Mouse (Mus musculus): ENCODE results near the gene Gal3st2.
"Not testable (repeated sequence)": the region's sequence is repeated elsewhere in the genome, so short reads cannot be mapped to it uniquely, and the experiment has no call there.

Gal3st2 gene

GRCm38 (mm10) chr1:93861048-93861447 lies at the start of gene Gal3st2:
Gene Gal3st2, plus strand, starts transcription at chr1:93861306.
- DNase-seq (ENCODE audit: low read depth, low spot score); H3K27me3 ChIP-seq (ENCODE audit: control insufficient read depth, insufficient read depth, low read length, poor library complexity, severe bottlenecking); H3K36me3 ChIP-seq (ENCODE audit: control insufficient read depth, insufficient read depth, low read length, poor library complexity, severe bottlenecking): not testable (repeated sequence)

GRCm38 (mm10) chr1:93811495-93812039 lies 49.5 kb upstream of the Gal3st2 start:
- Histone ChIP-seq H3K27me3 (ENCODE audit: control insufficient read depth, insufficient read depth, low read length, poor library complexity, severe bottlenecking) (no peaks in the 10 kb centered on the region), H3K36me3 (ENCODE audit: control insufficient read depth, insufficient read depth, low read length, poor library complexity, severe bottlenecking) (peaks cover 19% of the 10 kb centered on the region)
- no peak for DNase-seq (ENCODE audit: low read depth, low spot score)

DNA sequence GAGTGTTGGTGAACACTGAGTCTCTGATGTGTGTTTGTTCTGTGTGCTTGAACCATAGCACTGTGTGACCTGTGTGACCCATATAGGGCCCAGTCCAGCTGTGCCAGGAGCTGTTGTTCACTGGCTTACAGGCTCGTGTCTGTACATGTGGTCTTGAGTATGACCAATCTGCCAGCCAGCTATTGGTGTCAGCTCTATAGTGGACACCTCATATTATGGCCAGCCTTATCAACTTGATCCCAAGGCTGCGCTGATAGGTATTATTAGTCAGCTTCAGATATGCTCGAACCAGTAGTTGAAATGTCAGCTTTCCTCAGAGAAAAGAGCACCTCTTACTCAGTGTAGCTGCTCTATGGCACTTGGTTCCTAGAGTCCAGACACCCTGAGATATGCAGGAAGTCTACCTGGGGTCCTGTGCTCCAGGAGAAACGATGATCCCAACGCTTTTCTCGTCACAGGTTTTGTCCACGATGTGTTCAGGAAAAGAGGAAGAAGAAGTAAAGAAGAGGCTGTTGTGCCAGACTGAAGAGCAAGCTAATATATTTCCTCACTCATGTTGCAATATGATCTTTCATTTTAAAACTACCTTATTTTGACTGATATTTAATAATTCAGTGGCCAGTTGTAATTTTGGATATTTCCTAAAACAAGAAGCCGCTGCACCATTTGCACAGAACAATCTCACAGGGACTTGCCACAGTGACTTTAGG lies 43.1 kb upstream of the Gal3st2 start:
- Histone ChIP-seq H3K27me3 (ENCODE audit: control insufficient read depth, insufficient read depth, low read length, poor library complexity, severe bottlenecking) (no peaks in the 10 kb centered on the region), H3K36me3 (ENCODE audit: control insufficient read depth, insufficient read depth, low read length, poor library complexity, severe bottlenecking) (peaks cover 12% of the 10 kb centered on the region)
- DNase-seq (ENCODE audit: low read depth, low spot score) = no peak

DNA sequence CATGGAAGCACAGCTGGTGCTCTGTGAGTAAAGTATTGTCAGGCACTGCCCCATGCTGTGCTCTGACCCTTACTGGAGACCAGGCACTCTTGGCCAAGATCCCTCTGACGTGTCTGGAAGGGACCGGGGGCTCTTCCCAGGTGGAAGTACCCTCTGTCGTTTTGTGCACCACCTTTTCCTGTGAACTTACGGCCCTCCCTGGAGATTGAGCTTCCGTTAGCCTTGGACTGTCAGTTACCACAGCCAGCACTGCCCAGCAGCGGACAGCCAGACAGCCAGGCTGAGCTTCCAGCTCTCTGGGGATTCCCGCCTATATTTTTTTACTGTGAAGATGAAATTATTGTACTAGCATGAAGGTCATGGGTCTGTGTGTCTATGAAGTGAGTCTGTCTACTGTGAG lies 42.4 kb upstream of the Gal3st2 start:
- H3K27me3 ChIP-seq (ENCODE audit: control insufficient read depth, insufficient read depth, low read length, poor library complexity, severe bottlenecking) = no peaks in the 10 kb centered on the region
- DNase-seq (ENCODE audit: low read depth, low spot score) = no peak
- H3K36me3 ChIP-seq (ENCODE audit: control insufficient read depth, insufficient read depth, low read length, poor library complexity, severe bottlenecking) = peaks cover 10% of the 10 kb centered on the region; the same call in 1 of the 2 replicates

GRCm38 (mm10) chr1:93823796-93824495 lies 37.2 kb upstream of the Gal3st2 start:
- no peak for DNase-seq (ENCODE audit: low read depth, low spot score)
- H3K36me3 ChIP-seq (ENCODE audit: control insufficient read depth, insufficient read depth, low read length, poor library complexity, severe bottlenecking) = peaks cover 5% of the 10 kb centered on the region; the same call in 1 of the 2 replicates
- H3K27me3 ChIP-seq (ENCODE audit: control insufficient read depth, insufficient read depth, low read length, poor library complexity, severe bottlenecking) = no peaks in the 10 kb centered on the region

GRCm38 (mm10) chr1:93824609-93825008 lies 36.5 kb upstream of the Gal3st2 start, which contains the start of gene D2hgdh:
Gene D2hgdh, plus strand, starts transcription at chr1:93824909.
- DNase-seq (ENCODE audit: low read depth, low spot score) = no peak
- H3K36me3 ChIP-seq (ENCODE audit: control insufficient read depth, insufficient read depth, low read length, poor library complexity, severe bottlenecking) = peaks cover 2% of the 10 kb centered on the region; the same call in 1 of the 2 replicates

GRCm38 (mm10) chr1:93825105-93825674 lies 35.9 kb upstream of the Gal3st2 start:
- Histone ChIP-seq H3K27me3 (ENCODE audit: control insufficient read depth, insufficient read depth, low read length, poor library complexity, severe bottlenecking) (no peaks in the 10 kb centered on the region), H3K36me3 (ENCODE audit: control insufficient read depth, insufficient read depth, low read length, poor library complexity, severe bottlenecking) (no peaks in the 10 kb centered on the region)
- peak; percentile 99 for DNase-seq (ENCODE audit: low read depth, low spot score)

More at GRCm38 (mm10) chr1:93824609-93825008, 36.5 kb upstream of the Gal3st2 start, which contains the start of gene D2hgdh:
- H3K27me3 ChIP-seq (ENCODE audit: control insufficient read depth, insufficient read depth, low read length, poor library complexity, severe bottlenecking) = no peaks in the 10 kb centered on the region

- H3K27me3 ChIP-seq (ENCODE audit: control insufficient read depth, insufficient read depth, low read length, poor library complexity, severe bottlenecking) = no peaks in the 10 kb centered on the region
- DNase-seq (ENCODE audit: low read depth, low spot score) = no peak
- H3K36me3 ChIP-seq (ENCODE audit: control insufficient read depth, insufficient read depth, low read length, poor library complexity, severe bottlenecking) = no peaks in the 10 kb centered on the region
Measured at GRCm38 (mm10) chr1:93825771-93826539, 35.2 kb upstream of the Gal3st2 start.

DNA sequence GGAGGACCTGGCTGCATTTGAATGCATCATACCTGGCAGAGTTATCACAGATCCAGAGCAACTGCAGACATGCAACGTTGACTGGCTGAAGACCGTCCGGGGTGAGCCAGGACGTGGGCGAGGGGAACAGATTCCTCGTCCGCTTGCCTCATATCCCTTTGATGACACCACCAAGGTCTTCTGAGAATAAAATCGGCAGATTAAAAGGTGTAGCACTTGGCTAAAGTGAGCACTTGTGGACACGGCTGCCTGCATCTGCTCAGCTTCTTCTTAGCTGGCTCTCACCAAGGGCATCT lies 34.6 kb upstream of the Gal3st2 start:
- no peak for DNase-seq (ENCODE audit: low read depth, low spot score)
- Histone ChIP-seq H3K36me3 (ENCODE audit: control insufficient read depth, insufficient read depth, low read length, poor library complexity, severe bottlenecking) (no peaks in the 10 kb centered on the region), H3K27me3 (ENCODE audit: control insufficient read depth, insufficient read depth, low read length, poor library complexity, severe bottlenecking) (no peaks in the 10 kb centered on the region)

DNA sequence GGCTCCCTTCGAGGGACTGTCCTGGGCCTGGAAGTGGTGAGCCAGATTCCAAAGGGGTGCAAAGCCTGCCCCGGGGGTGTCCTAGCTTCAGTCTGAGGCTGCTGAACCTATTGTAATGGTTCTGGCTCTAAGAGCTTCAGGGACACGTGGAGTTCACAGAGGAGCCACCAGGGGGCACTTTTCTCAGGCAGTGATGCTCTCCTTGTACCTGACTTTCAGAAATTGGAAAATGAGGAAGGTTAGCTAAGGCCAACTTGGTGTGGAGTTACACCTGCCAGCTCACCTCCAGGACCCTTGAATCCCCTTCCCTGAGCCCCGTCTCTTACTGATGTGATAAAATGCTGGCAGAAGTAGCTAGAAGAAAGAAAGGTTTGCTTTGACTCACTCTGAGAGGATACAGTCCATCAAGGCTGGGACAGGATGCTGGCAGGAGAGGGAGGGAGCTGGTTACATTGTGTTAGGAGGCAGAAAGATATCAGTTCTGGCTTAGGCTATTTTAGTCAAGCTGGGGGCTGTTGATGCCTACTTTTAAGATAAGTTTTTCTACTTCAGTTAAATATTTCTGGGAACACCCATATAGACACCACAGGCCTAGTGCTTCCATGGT lies 28.2 kb upstream of the Gal3st2 start:
- DNase-seq (ENCODE audit: low read depth, low spot score); H3K36me3 ChIP-seq (ENCODE audit: control insufficient read depth, insufficient read depth, low read length, poor library complexity, severe bottlenecking); H3K27me3 ChIP-seq (ENCODE audit: control insufficient read depth, insufficient read depth, low read length, poor library complexity, severe bottlenecking): not testable (repeated sequence)

GRCm38 (mm10) chr1:93834671-93835150 lies 26.4 kb upstream of the Gal3st2 start:
- DNase-seq (ENCODE audit: low read depth, low spot score) = no peak
- no peaks in the 10 kb centered on the region for H3K27me3 ChIP-seq (ENCODE audit: control insufficient read depth, insufficient read depth, low read length, poor library complexity, severe bottlenecking)

GRCm38 (mm10) chr1:93835211-93835610 lies 25.9 kb upstream of the Gal3st2 start:
- DNase-seq (ENCODE audit: low read depth, low spot score) = no peak
- Histone ChIP-seq H3K27me3 (ENCODE audit: control insufficient read depth, insufficient read depth, low read length, poor library complexity, severe bottlenecking) (no peaks in the 10 kb centered on the region), H3K36me3 (ENCODE audit: control insufficient read depth, insufficient read depth, low read length, poor library complexity, severe bottlenecking) (peaks cover 7% of the 10 kb centered on the region)

More at GRCm38 (mm10) chr1:93834671-93835150, 26.4 kb upstream of the Gal3st2 start:
- H3K36me3 ChIP-seq (ENCODE audit: control insufficient read depth, insufficient read depth, low read length, poor library complexity, severe bottlenecking) = peaks cover 7% of the 10 kb centered on the region

GRCm38 (mm10) chr1:93835876-93836531 lies 25.1 kb upstream of the Gal3st2 start:
- Histone ChIP-seq H3K27me3 (ENCODE audit: control insufficient read depth, insufficient read depth, low read length, poor library complexity, severe bottlenecking) (no peaks in the 10 kb centered on the region), H3K36me3 (ENCODE audit: control insufficient read depth, insufficient read depth, low read length, poor library complexity, severe bottlenecking) (peaks cover 7% of the 10 kb centered on the region)
- DNase-seq (ENCODE audit: low read depth, low spot score) = no peak

Measured in splenic B cell, adult 2 months (primary cell).